Mouse (Mus musculus) thymus, postnatal 14 days (tissue): ENCODE results near the gene Tspo2.
"Not testable (repeated sequence)": the region's sequence is repeated elsewhere in the genome, so short reads cannot be mapped to it uniquely, and the experiment has no call there.

Experiments used
- DNase-seq: peaks from one replicate; pipeline ENCODE4 v3.0.0; 2021

Tspo2 gene

DNA sequence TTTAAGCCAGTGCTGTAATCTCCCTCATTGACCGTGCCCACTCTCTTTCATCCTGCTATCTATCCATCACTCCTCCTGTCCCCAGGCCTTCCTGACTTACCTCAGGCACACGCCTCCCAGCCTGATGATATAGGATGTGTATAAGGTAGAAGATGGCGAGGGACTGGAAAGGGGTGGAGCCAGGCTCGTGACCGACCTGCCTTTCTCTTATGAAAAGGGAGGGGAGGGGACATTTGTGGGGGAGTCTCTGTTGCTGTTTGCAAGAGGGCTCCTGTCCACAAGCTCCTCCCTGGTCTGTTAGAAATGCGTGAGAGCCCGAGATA is at the start of gene Tspo2:
TSS of gene Tspo2 (minus strand) at position 170 of the 323 bp plus-strand sequence.
- no peak for DNase-seq

- DNase-seq, result no peak
Observed at GRCm38 (mm10) chr17:48500846-48501445, 49.6 kb upstream of the Tspo2 start.

DNA sequence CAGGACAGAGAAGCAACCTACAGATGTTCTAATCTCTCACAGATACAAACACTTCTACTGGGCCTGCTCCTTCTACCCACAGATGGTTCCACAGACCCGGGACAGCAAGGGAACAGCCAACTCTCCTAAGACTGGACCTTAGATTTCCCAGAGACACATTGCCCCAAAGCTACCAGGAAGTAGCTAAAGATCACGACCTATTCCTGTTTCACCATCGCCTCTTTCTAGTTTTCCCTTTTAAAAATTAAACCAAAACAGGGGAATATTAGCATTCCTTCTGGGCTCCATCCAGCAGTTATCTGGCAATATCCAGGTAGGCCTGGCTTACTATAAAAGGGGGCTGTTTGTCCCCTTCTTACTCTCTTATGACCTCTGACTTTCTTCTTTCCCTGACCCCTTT is 46.7 kb upstream of the Tspo2 start:
- DNase-seq, result no peak

DNA sequence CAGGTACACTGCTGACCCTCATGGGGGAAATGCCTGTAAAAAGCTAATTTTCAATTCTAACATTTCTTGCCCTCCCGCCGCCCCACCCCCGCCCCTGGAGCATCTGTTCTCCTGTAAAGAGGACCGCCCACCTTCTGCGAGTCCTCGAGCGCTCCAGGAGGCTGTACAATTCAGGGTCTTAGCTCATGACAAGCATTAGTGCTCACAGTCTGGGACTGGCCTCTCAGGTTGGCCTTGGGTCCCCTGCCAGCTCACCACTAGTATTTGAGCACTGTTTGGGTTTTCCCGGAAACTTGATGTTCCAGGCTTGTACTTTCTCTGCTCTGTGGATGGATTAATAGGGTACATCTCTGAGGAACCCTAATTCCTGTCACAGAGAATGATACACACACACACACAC is 42.7 kb upstream of the Tspo2 start:
- no peak for DNase-seq

- no peak for DNase-seq
Observed at GRCm38 (mm10) chr17:48493582-48493981, 42.3 kb upstream of the Tspo2 start.

DNA sequence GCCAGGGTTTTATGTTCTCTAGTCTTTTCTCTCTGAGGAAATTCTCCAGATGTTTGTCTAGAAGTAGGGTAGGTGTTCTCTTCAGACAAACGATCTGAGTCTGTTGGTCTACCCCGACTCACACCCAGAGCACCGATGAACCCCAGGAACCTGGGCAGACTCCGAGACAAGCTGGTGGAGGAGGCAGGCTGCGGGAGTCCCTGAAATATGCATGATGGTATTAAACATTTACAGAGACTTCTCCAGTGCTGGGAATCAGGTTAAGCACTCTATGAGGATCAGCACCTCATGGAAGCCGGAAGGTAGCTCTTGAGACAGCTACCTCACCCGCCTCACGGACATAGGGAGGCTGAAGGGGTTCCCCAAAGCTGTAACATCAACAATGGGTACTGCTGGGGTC is 41.3 kb upstream of the Tspo2 start:
- DNase-seq, result no peak

GRCm38 (mm10) chr17:48489466-48489865 is 38.1 kb upstream of the Tspo2 start:
- DNase-seq, result no peak

GRCm38 (mm10) chr17:48484191-48484590 is 32.9 kb upstream of the Tspo2 start:
- DNase-seq, result no peak

GRCm38 (mm10) chr17:48483764-48484163 is 32.4 kb upstream of the Tspo2 start:
- no peak for DNase-seq

- no peak for DNase-seq
Observed at GRCm38 (mm10) chr17:48479952-48480351, 28.6 kb upstream of the Tspo2 start.

DNA sequence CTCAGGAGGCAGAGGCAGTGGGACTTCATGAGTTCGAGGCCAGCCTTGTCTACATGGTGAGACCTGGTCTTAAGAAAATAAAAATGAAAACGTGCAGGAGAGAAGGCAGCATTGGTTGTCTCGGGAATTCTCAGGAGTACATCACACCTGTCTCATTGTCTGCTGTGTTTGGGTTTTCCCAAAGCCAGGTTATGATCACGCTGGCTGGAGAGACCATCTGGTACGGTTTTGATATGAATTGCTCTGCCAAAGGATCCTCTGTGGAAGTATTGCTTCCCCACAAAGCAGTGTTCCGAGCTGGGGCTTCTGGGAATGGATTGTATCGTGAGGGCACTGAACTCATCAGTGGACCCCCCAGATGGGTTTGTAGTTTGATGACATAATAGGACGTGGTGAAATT is 24.1 kb upstream of the Tspo2 start:
- no peak for DNase-seq

DNA sequence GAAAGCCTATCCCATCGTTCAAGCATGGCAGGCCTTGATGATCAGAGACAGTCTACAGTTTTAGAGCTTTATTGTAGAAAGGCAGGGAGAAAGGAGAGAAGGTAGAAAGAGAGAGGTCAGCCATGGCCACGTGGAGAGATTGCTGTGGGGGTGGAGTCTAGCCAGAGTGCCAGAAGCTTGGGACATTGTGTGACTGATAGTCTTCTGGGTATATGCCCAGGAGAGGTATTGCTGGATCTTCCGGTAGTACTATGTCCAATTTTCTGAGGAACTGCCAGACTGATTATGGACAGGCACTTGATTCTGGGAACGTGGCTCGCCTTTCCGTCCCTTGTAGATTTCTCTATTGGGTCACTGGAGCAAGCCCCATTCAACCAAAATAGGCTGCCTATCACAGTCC is 23.0 kb upstream of the Tspo2 start:
- not testable (repeated sequence) for DNase-seq

DNA sequence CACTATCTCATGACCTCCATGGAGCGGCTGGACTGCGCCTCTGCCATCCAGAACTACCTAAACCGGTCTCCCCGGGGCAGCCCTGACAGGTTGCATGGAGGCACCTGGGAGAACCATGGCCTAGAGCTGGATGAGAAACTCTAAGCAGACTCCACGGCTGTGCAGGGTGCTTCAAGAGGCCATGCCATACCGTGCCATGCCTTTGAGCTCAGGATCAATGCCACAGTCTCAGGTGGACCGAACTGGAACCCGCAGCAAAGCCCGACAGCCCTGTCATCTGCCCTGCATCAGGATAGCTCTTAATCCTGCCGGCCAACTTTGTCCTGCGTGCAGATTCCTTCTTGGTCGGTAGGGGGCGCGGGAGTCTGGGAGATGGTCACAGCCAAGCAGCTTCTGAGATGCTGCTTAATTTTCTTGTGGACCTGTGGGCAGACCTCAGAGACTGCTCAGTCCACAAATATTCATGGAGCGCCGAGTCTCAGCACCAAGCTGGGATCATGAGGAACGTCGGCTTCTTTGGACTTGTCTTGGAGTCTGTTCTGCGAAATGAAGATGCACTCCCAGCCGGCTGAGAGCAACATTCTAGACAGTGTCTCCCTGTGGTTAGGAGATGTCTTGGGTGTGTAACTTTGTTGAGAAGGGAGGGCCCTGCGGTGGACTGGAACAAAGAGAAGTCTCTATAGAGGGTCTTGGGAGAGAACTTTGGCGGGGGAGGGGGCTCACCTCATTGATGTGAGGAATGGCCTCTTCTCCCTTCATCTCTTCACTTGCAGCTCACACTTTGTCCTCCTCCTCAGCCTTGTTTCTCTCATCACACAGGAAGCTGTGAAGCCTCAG is 16.3 kb upstream of the Tspo2 start:
- DNase-seq, result peak; percentile 87

- peak; percentile 56 for DNase-seq
Observed at GRCm38 (mm10) chr17:48466769-48467394, 15.6 kb upstream of the Tspo2 start.

DNA sequence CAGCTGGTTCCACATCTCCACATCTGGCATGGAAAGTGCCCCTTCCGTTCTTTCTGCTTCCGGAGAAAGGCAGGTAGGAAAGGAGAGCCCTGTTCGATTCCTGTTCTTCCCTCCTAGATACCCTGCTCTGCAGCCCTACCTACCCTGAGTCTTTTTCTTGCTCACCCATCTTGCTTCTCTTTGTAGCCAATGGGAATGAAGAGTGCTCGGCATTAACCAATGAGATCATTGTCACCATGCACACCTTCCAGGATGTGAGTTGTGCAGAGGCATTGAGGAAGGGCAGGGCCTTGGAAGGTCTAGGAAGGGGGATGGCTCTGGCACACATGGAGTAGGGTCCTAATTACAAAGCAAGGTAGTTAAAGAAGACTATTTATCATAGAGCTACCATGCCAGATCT is 12.1 kb upstream of the Tspo2 start:
- DNase-seq, result no peak

DNA sequence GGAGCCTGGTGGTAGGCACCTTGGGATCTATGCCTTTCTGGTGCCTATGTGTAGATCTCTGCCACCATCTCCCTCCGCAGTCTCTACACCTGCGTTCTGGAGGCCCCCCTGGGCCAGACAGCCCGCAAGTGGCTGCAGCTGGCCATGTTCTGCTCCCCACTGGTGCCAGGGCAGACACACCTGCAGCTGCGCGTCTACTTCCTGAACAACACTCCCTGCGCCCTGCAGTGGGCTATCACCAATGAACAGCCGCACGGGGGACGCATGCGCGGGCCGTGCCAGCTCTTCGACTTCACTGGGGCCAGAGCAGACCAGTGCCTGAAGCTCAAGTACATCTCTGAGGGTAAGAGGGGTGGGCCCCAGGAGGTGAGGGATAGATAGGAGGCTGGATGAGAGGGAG is 10.8 kb upstream of the Tspo2 start:
- DNase-seq, result peak; percentile 86

GRCm38 (mm10) chr17:48457971-48458653 is 6.8 kb upstream of the Tspo2 start:
- no peak for DNase-seq

DNA sequence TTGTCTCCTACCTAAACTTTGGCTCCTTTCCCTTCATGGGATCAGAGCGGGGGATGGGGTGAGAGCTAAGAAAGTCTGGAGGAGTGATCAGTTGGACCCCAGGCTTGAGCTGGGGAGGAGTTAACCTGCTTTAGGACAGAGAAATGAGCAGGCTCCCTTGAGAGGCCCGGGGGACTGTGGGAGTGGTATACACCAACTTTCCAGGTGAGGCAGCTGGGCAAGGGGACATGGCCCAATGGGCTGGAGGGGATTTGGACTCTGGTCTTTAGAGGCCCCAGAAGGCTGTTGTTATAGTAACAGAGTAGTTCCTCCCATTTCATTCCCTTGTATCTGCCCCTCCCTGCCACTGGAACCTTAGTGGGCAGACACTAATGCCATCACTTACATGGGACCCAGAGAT is 4.6 kb upstream of the Tspo2 start:
- no peak for DNase-seq

- DNase-seq, result no peak
Observed at GRCm38 (mm10) chr17:48454688-48455087, 3.4 kb upstream of the Tspo2 start, which contains the start of gene Unc5cl. Gene Unc5cl (plus strand): TSS chr17:48454901.

DNA sequence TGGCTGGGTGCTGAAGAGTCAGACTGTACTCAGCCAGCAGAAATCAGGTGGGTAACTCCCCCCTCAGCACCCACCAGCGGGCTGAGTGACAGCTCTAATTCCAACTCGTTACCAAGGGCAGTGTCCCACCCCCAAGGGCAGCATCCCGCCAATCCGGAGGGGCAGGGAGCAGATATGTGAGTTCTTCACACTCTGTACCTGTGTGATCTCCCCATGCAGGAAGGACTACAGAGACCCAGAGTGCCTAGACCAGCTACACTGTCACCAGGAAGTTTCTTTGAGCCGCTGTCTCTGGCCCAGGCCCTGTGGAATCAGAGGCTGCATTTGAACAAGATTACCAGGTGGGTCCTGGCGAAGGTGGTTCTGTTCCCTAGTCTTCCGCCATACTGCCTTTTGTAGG is 2.9 kb upstream of the Tspo2 start:
- no peak for DNase-seq

DNA sequence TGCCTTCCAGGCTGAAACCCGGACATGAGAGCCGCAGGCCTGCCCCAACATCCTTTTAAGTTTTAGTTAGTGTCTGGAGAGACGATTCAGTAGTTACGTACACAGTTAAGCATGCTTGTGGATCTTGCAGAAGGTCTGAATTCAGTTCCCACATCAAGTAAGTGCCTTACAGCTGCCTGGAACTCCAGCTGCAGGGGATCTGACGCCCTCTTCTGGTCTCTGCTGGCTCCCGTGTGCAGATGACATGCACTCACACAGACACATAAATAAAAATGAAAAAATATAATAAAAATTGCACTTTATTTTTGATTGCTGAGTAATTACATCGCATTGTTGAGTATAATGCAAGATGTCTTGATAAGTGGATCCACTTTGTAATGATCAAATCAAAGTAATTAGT is 2.2 kb upstream of the Tspo2 start:
- no peak for DNase-seq

DNA sequence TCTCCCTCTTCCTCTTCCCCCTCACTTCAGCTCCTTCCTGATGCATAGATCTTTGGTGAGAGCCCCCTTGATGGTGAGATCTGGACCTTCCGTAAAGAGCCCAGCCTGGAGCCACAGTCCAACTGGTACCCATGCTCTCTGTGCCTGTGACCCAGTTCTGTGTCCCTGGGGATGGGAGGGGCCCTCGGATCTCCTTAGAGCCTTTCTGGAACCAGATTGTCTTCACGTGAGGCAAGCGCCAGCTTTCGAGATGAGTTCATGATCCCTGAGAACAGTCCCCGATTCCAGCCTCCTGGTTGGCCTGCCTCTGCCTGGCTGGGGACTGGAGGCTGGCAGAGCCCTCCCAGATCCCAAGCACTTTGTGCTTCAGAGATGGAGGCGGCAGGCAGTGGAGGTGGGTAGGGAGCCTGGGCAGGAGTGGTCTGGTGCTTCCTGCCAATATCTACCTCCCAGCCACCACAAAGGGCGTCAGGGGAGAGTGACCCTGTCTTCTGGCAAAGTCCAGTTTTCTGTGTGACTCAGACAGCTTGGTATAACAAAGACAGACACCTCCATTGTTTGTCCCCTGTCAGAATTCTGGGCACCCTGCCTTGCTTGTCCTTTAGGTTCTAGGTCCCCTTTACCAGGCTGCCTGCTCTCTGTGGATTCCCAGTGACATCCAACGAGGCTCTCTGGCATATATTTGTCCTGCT is 577 bp upstream of the Tspo2 start:
- DNase-seq, result no peak
